Mouse (Mus musculus) adrenal gland, postnatal 4 days (tissue): ENCODE results near the gene Intu. TPM values are rescaled to one million over a fixed set of nuclear protein-coding genes. Genes with fewer than 3 reads are reported as not detected.

Experiments
- DNase-seq, 2 experiments: peaks; one replicate each; pipeline ENCODE4 v3.0.0; 2021 to 2022; ENCODE audit warnings: low spot score in 2 of 2, mixed read lengths in 2 of 2
- long read RNA-seq, 2 experiments: library from polyadenylated mRNA; stranded (forward); transcript quantifications; one replicate each; pipeline ENCODE4 v2.0.0; 2021
- total RNA-seq, 2 experiments: library from RNA; stranded (reverse); gene quantifications; 2 replicates each; pipeline ENCODE4 v1.2.3; 2021

Intu gene
- total RNA-seq = 1 to 10 TPM; 3.1 to 3.5 TPM
- long read RNA-seq, experiment 1, partial matches to known transcripts = 4 of 4 reads
- long read RNA-seq, experiment 1, other reads (novel, unspliced or antisense) = 0 of 4 reads
- long read RNA-seq, experiment 2, partial matches to known transcripts = 2 of 3 reads
- long read RNA-seq, experiment 2, other reads (novel, unspliced or antisense) = 1 of 3 reads

DNA sequence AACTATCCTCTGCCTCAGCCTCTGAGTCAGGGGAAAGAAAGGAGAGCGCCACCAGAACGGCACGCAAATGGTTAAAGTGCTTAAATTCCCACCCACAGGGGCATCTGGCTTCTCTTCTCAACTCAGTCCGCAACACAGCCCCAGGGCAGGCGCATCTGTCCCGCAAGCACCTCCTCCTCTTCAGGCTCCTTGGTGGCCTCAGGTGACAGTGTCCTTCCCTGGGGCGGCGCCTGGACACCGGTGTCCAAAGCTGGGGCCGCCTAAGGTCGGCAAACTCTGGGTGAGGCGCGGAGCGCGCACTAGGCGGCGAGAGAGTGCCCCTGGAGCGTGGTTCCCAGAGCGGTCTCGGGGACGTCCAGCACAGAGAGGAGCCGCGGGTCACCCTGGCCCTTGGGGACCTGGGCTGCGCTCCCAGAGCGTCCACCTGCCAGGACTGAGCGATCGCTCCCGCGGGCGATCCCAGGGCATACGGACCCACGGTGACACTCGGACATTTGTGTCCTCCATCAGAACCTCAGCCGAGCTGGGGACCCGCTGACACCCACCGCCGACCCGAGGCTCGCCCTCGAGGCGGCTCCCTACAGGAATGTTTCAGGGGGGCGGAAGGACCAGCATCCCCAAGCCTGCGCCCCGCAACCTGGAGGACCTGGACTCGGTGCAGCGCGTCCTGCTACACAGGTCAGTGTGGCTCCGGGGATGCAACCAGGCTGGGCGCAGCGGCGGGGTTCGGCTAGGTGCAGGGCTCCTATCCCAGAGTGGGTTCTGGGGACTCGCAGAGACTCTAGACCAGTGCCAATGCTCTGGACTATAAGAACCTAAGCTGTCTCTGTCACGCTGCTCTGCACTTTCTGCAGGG lies at the start of gene Intu:
Gene Intu (plus strand): TSS at position 1 of the 856 bp plus-strand sequence.
- DNase-seq = peak in 1 of 2 experiments; percentile 20

GRCm38 (mm10) chr3:40483221-40483654 lies 47.8 kb upstream of the Intu start:
- DNase-seq = no peak

DNA sequence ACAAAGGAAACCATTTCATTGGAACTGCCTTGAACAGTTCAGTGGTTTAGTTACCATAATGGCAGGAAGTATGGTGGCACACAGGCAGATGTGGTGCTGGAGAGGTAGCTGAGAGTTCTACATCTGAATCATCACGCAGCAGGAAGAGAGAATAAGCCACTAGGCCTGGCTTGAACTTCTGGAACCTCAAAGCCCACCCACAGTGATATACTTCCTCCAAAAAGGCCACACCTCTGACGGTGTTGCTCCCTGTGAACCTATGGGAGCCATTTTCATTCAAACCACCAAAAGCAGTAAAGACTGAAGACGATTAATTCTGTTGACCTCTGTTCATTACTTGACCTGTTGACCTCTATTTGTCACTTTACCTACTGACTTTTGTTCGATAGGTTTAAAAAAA lies 43.7 kb upstream of the Intu start:
- DNase-seq = no peak

DNA sequence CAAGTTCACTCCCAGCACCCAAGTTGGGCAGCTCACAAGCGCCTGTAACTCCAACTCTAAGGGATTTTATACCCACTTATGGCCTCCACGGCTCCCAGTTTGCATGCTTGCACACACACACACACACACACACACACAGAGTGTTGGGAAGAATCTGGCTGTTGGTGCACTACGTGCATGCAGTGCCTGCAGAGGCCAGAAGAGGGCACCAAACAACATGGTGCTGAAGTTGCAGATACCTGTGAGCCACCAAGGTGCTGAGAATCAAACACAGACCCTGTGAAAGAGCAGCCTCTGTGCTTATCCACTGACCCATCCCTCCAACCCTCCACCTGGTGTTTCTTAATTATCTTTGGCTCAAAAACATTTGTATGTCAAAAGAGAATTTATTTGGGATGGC lies 39.3 kb upstream of the Intu start:
- no peak for DNase-seq

GRCm38 (mm10) chr3:40498898-40499297 lies 32.2 kb upstream of the Intu start:
- no peak for DNase-seq

GRCm38 (mm10) chr3:40500157-40500808 lies 30.8 kb upstream of the Intu start:
- no peak for DNase-seq

- DNase-seq = no peak
Measured at GRCm38 (mm10) chr3:40504377-40504776, 26.7 kb upstream of the Intu start.

- DNase-seq = no peak
Measured at GRCm38 (mm10) chr3:40505451-40506014, 25.6 kb upstream of the Intu start.

DNA sequence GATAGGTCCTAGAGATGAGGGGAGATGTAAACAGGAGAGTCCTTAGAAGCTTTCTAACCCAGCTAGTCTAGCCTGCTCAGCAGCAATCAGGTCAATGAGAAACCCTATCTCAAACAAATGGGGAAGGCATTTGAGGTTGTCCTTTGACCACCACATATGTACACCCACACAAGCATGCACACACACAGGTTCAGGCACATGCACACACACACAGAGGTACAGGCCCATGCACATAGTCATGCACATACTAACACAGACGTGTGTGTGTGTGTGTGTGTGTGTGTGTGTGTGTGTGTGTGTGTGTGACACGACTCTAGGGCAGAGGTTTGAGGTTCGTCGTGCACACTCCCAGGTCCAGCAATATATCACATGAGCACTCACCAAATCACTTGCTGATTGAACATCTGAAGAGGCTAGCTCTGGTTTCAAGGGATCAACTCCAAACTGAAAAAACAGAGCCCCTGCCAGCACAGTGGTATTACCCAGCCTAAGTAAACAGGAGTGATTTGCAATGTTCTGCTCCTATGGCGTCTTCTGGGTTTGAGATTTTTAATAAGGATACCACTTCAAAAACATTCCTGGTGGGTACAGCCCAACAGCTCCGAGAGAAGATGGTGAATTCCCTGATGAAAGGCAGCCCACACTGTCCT lies 22.0 kb upstream of the Intu start:
- no peak for DNase-seq

- DNase-seq = no peak
Measured at GRCm38 (mm10) chr3:40510567-40510966, 20.5 kb upstream of the Intu start.

DNA sequence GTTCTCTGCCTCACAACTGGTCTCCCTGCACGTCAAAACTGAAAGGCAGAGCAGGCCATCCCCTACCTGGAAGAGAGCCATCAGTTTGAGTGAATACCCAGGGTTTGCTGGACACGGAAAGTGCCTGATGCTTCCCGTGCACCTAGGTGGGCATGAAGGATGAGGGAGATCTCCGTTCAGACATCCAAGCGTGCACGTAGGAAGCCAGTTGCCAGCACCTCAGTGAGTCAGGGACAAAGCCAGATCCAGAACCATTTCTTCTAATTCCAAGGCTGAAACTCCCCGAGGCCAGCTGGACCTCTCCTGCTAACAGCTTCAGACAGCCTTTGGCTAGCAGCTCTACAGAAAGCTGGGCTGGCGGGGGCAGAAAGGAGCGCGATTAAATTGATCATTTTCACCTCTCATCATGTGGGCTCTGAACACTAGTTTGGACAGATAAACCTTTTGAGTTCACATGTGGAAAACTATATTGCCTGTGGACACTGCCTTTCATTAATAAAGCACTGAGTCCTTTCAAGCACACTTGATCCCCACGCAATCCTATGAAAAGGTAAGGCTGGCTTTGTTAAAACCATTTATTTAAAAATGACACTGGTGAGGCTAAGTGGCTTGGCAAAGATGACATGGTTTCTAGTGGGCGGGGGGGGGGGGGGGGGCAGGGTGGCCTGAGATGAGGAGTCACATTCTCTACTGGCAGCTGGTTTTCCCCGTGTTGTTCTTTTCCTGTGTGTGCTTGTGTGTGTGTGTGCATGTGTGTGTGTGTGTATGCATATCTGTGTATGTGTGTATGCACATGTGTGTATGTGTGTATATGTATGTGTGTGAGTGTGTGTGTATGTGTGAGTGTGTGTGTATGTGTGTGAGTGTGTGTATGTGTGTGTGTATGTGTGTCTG lies 17.9 kb upstream of the Intu start:
- DNase-seq = no peak

DNA sequence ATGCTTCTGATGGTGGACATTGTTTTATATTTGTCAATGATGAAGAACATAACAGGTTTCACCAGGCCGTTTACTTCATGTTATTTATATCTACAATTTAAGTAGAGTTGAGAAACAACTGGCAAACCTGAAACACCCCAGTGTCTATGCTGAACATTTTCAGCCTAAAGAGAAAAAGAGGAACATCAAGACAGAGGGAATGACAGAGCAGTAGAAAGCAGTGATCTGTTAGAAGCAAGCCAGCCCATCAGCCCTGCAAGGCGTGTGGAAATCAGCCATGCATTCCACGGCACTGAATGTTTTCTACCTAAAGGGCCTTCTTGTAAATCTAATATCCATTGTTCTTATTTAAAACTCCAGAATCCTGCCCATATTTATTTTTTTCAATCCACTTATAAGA lies 12.8 kb upstream of the Intu start:
- DNase-seq = no peak

DNA sequence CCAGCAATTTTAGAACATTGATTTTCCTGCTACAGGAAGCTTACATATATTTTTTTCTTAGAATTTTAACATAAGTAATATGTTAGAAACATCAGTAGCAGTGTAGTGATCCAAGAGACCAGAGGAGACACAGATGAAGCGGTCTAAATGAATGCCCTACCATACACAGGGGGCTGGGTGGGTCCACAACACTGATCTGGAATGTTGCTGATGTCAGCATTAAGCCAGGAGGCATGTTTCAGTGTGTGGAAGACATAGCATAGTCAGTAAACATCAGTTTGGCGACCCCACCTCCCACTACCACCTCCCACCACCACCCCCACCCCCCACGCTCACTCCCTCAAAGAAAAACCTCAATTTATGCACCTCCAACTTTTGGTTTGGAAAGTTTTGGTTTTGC lies 11.5 kb upstream of the Intu start:
- no peak for DNase-seq

GRCm38 (mm10) chr3:40520567-40520966 lies 10.5 kb upstream of the Intu start:
- DNase-seq = no peak

GRCm38 (mm10) chr3:40522446-40522845 lies 8.6 kb upstream of the Intu start:
- no peak for DNase-seq

DNA sequence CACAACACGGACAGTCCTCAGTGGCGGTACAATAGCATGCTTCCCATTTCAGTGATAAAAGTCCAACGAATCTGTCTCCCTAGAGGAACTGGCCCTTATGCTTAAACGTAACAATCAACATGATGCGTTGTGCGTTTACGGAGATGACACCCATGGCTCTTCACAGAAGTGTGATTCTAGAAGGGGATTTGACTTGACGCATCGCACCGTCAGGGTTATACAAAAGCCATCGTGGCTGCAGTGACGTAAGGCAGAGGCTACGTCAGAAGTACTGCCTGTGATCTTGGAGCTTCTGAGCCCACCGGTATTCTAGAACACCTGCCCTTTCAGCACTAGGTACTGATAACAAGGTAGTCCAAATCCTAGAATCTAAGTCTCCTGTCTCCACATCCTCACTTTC lies 8.2 kb upstream of the Intu start:
- DNase-seq = no peak

- no peak for DNase-seq
Measured at GRCm38 (mm10) chr3:40523371-40523783, 7.7 kb upstream of the Intu start.

DNA sequence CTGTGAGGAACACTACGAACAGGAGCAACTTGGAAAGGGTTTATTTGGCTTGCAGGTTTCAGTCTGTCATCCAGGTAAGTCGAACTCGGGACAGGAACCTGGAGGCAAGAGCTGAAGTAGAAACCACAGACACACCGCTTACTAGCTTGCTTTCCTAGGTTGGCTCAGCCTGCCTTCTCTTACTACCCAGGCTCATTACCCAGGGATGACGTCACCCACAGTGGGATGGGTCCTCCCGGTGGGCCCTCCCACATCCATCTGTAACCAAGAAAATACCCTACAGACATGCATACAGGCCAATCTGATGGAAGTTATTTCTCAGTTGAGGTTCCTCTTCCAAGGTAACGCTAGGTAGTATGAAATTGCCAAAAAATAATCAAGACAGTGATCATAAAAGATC lies 6.2 kb upstream of the Intu start:
- no peak for DNase-seq

DNA sequence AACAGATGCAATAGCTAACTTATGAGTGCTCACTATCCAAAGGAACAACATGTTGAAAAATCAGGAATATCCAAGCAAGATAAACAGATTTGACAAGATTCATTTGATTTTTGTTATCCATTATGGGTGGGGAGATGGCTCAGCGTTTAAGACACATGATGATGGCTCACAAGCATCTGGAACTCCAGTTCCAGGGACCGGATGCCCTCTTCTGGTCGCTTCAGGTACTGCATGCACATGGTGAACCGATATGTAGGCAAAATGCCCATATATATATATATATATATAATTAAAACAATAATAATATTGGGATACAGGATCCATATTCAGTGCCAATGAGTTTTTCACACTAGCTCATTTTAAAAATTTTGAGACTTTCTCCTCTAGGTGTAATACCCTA lies 5.7 kb upstream of the Intu start:
- DNase-seq = no peak

DNA sequence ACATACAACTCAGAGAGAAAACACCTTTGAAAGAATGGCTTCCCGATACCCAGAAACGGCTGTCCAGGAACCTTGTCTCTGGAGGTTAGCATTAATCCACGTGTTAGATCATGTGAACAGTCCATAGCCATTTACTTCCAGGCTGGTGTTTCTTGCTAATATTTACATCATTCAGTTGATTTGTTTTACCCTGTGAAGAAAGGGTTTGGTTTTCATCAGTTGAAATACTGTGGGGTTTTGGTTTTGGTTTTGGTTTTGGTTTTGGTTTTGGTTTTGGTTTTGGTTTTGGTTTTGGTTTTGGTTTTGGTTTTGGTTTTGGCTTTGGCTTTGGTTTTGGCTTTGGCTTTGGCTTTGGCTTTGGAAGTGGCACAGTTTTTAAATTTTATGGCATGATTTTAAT lies 5.0 kb upstream of the Intu start:
- DNase-seq = no peak
